Mouse (Mus musculus): ENCODE measurements around the gene Iqsec3. TPM values are rescaled to one million over a fixed set of nuclear protein-coding genes. Genes with fewer than 3 reads are reported as not detected.

The Iqsec3 gene
- polyA plus RNA-seq, 1 experiment from 2014 or later = 7.8 TPM

- Histone ChIP-seq H3K9ac (no peak overlapping the region), H3K27me3 (replicated peaks) (no peaks in the 10 kb centered on the region), H3K4me1 (peaks cover 9% of the 10 kb centered on the region), H3K4me3 (no peak overlapping the region), H3K27ac (no peak overlapping the region), H3K4me2 (replicated peaks) (no peak overlapping the region), H3K9me3 (no peaks in the 10 kb centered on the region), H3K36me3 (no peaks in the 10 kb centered on the region)
- 70% methylated on average over 10 of the region's 10 CpGs for WGBS
- ATAC-seq (ENCODE audit: low FRiP score, low read depth) = no peak
Observed at GRCm38 (mm10) chr6:121326486-121327069, 146.9 kb downstream of the Iqsec3 start.

- no peak overlapping the region for H3K4me3 ChIP-seq
- 80% methylated on average over 9 of the region's 9 CpGs for WGBS
- no peak for ATAC-seq (ENCODE audit: low FRiP score, low read depth)
- peaks cover 9% of the 10 kb centered on the region for H3K4me1 ChIP-seq
- H3K27ac ChIP-seq = no peak overlapping the region
- no peaks in the 10 kb centered on the region for H3K27me3 ChIP-seq (replicated peaks)
- no peaks in the 10 kb centered on the region for H3K36me3 ChIP-seq
- no peaks in the 10 kb centered on the region for H3K9me3 ChIP-seq
- H3K4me2 ChIP-seq (replicated peaks) = no peak overlapping the region
- no peak overlapping the region for H3K9ac ChIP-seq
Observed at GRCm38 (mm10) chr6:121325740-121326139, 147.7 kb downstream of the Iqsec3 start.

GRCm38 (mm10) chr6:121325298-121325697 lies 148.2 kb downstream of the Iqsec3 start:
- H3K9me3 ChIP-seq = no peaks in the 10 kb centered on the region
- no peak overlapping the region for H3K9ac ChIP-seq
- no peaks in the 10 kb centered on the region for H3K36me3 ChIP-seq
- WGBS = 90% methylated on average over 2 of the region's 3 CpGs
- peaks cover 7% of the 10 kb centered on the region for H3K4me1 ChIP-seq
- no peaks in the 10 kb centered on the region for H3K27me3 ChIP-seq (replicated peaks)
- H3K27ac ChIP-seq = no peak overlapping the region
- no peak overlapping the region for H3K4me2 ChIP-seq (replicated peaks)
- ATAC-seq (ENCODE audit: low FRiP score, low read depth) = no peak
- no peak overlapping the region for H3K4me3 ChIP-seq

Small RNA genes within 50 kb of the gene (microRNA-seq; reads per million reads assigned to microRNA genes)
- gene Gm24855 = not detected

Other genes starting within 250 kb of the Iqsec3 start
- gene Usp18, start 227.8 kb downstream of the Iqsec3 start, polyA plus RNA-seq (2016; fragmentation: Nextera tagmentation; extraction: Ambion mirVana) = 1.3 TPM in 2 replicates
- 15.8 and 16.1 TPM in 2 replicates for gene Slc6a13, start 173.5 kb downstream of the Iqsec3 start, polyA plus RNA-seq (2016; fragmentation: Nextera tagmentation; extraction: Ambion mirVana)
- 0.14 TPM in 1 of 2 replicates, not detected in the other for gene Slc6a12, start 130.6 kb downstream of the Iqsec3 start, polyA plus RNA-seq (2016; fragmentation: Nextera tagmentation; extraction: Ambion mirVana)
- 3.4 and 3.7 TPM in 2 replicates for gene A2m, start 161.7 kb upstream of the Iqsec3 start, polyA plus RNA-seq (2016; fragmentation: Nextera tagmentation; extraction: Ambion mirVana)